Mouse (Mus musculus): ENCODE measurements around the gene Cmip. TPM values are rescaled to one million over a fixed set of nuclear protein-coding genes. Genes with fewer than 3 reads are reported as not detected.

Gene Cmip
- polyA plus RNA-seq, 1 experiment from 2014 or later, result 106 TPM

- DNase-seq (no peak), ATAC-seq (ENCODE audit: low FRiP score, low TSS enrichment) (no peak)
- Histone ChIP-seq H3K9ac (replicated peaks; ENCODE audit: low read length) (no peak overlapping the region), H3K4me1 (ENCODE audit: control insufficient read depth, insufficient read depth, low read length) (0 out of 2 replicates have a peak, but pooled peaks cover 5% of the 10 kb centered on the region), H3K4me3 (replicated peaks; ENCODE audit: low read depth, low read length) (no peak overlapping the region), H3K27ac (replicated peaks; ENCODE audit: low read depth, low read length) (no peak overlapping the region), H3K36me3 (ENCODE audit: control insufficient read depth, insufficient read depth, low read length) (no peaks in the 10 kb centered on the region), H3K27me3 (ENCODE audit: control insufficient read depth, insufficient read depth, low read length) (no peaks in the 10 kb centered on the region), H3K9me3 (ENCODE audit: control insufficient read depth, low read length) (no peaks in the 10 kb centered on the region), H3K4me2 (ENCODE audit: low read length) (no peak overlapping the region)
- 88% methylated on average over 2 of the region's 2 CpGs for whole genome bisulfite sequencing
These were observed 105.5 kb downstream of the Cmip start for GRCm38 (mm10) chr8:117362438-117362726.

- ATAC-seq (ENCODE audit: low FRiP score, low TSS enrichment) (no peak), DNase-seq (no peak)
- no peak overlapping the region for H3K4me3 ChIP-seq (replicated peaks; ENCODE audit: low read depth, low read length)
- WGBS, result 86% methylated on average over 10 of the region's 10 CpGs
- H3K36me3 ChIP-seq (ENCODE audit: control insufficient read depth, insufficient read depth, low read length), result no peaks in the 10 kb centered on the region
- no peaks in the 10 kb centered on the region for H3K9me3 ChIP-seq (ENCODE audit: control insufficient read depth, low read length)
- H3K9ac ChIP-seq (replicated peaks; ENCODE audit: low read length), result no peak overlapping the region
- H3K27me3 ChIP-seq (ENCODE audit: control insufficient read depth, insufficient read depth, low read length), result no peaks in the 10 kb centered on the region
- H3K4me2 ChIP-seq (ENCODE audit: low read length), result no peak overlapping the region
- 0 out of 2 replicates have a peak, but pooled peaks cover 5% of the 10 kb centered on the region for H3K4me1 ChIP-seq (ENCODE audit: control insufficient read depth, insufficient read depth, low read length)
- 0 out of 2 replicates have a peak overlapping the region, but pooled peaks have one; percentile 5 for H3K27ac ChIP-seq (replicated peaks; ENCODE audit: low read depth, low read length)
These were observed 106.4 kb downstream of the Cmip start for GRCm38 (mm10) chr8:117363291-117363690.

GRCm38 (mm10) chr8:117364374-117365160 lies 107.7 kb downstream of the Cmip start:
- H3K4me3 ChIP-seq (replicated peaks; ENCODE audit: low read depth, low read length), result no peak overlapping the region
- DNase-seq (no peak), ATAC-seq (ENCODE audit: low FRiP score, low TSS enrichment) (no peak)
- H3K9ac ChIP-seq (replicated peaks; ENCODE audit: low read length), result no peak overlapping the region
- no peak overlapping the region for H3K4me2 ChIP-seq (ENCODE audit: low read length)
- WGBS, result 90% methylated on average over 19 of the region's 19 CpGs
- no peaks in the 10 kb centered on the region for H3K9me3 ChIP-seq (ENCODE audit: control insufficient read depth, low read length)
- H3K27ac ChIP-seq (replicated peaks; ENCODE audit: low read depth, low read length), result no peak overlapping the region
- 0 out of 2 replicates have a peak, but pooled peaks cover 8% of the 10 kb centered on the region for H3K4me1 ChIP-seq (ENCODE audit: control insufficient read depth, insufficient read depth, low read length)
- H3K27me3 ChIP-seq (ENCODE audit: control insufficient read depth, insufficient read depth, low read length), result no peaks in the 10 kb centered on the region
- H3K36me3 ChIP-seq (ENCODE audit: control insufficient read depth, insufficient read depth, low read length), result no peaks in the 10 kb centered on the region

GRCm38 (mm10) chr8:117366475-117366874 lies 109.6 kb downstream of the Cmip start:
- Histone ChIP-seq H3K27ac (replicated peaks; ENCODE audit: low read depth, low read length) (no peak overlapping the region), H3K4me2 (ENCODE audit: low read length) (no peak overlapping the region), H3K4me3 (replicated peaks; ENCODE audit: low read depth, low read length) (no peak overlapping the region), H3K9me3 (ENCODE audit: control insufficient read depth, low read length) (no peaks in the 10 kb centered on the region), H3K4me1 (ENCODE audit: control insufficient read depth, insufficient read depth, low read length) (peaks cover 21% of the 10 kb centered on the region; the same call in 1 of the 2 replicates), H3K36me3 (ENCODE audit: control insufficient read depth, insufficient read depth, low read length) (no peaks in the 10 kb centered on the region), H3K9ac (replicated peaks; ENCODE audit: low read length) (no peak overlapping the region), H3K27me3 (ENCODE audit: control insufficient read depth, insufficient read depth, low read length) (no peaks in the 10 kb centered on the region)
- WGBS, result 64% methylated on average over 7 of the region's 7 CpGs
- DNase-seq, result peak; percentile 63
- no peak for ATAC-seq (ENCODE audit: low FRiP score, low TSS enrichment)

GRCm38 (mm10) chr8:117367441-117367840 lies 110.6 kb downstream of the Cmip start:
- Histone ChIP-seq H3K36me3 (ENCODE audit: control insufficient read depth, insufficient read depth, low read length) (no peaks in the 10 kb centered on the region), H3K9me3 (ENCODE audit: control insufficient read depth, low read length) (no peaks in the 10 kb centered on the region), H3K4me2 (ENCODE audit: low read length) (no peak overlapping the region), H3K4me1 (ENCODE audit: control insufficient read depth, insufficient read depth, low read length) (peaks cover 30% of the 10 kb centered on the region), H3K27me3 (ENCODE audit: control insufficient read depth, insufficient read depth, low read length) (no peaks in the 10 kb centered on the region), H3K9ac (replicated peaks; ENCODE audit: low read length) (no peak overlapping the region), H3K4me3 (replicated peaks; ENCODE audit: low read depth, low read length) (no peak overlapping the region), H3K27ac (replicated peaks; ENCODE audit: low read depth, low read length) (no peak overlapping the region)
- 93% methylated on average over 8 of the region's 8 CpGs for WGBS
- no peak for ATAC-seq (ENCODE audit: low FRiP score, low TSS enrichment)
- no peak for DNase-seq

GRCm38 (mm10) chr8:117368781-117369180 lies 111.9 kb downstream of the Cmip start:
- Histone ChIP-seq H3K27me3 (ENCODE audit: control insufficient read depth, insufficient read depth, low read length) (no peaks in the 10 kb centered on the region), H3K4me3 (replicated peaks; ENCODE audit: low read depth, low read length) (no peak overlapping the region), H3K9me3 (ENCODE audit: control insufficient read depth, low read length) (no peaks in the 10 kb centered on the region), H3K4me1 (ENCODE audit: control insufficient read depth, insufficient read depth, low read length) (peaks cover 37% of the 10 kb centered on the region), H3K9ac (replicated peaks; ENCODE audit: low read length) (no peak overlapping the region), H3K36me3 (ENCODE audit: control insufficient read depth, insufficient read depth, low read length) (no peaks in the 10 kb centered on the region), H3K27ac (replicated peaks; ENCODE audit: low read depth, low read length) (no peak overlapping the region), H3K4me2 (ENCODE audit: low read length) (no peak overlapping the region)
- WGBS, result 84% methylated on average over 8 of the region's 8 CpGs
- DNase-seq (no peak), ATAC-seq (ENCODE audit: low FRiP score, low TSS enrichment) (no peak)

- Histone ChIP-seq H3K9me3 (ENCODE audit: control insufficient read depth, low read length) (no peaks in the 10 kb centered on the region), H3K4me3 (replicated peaks; ENCODE audit: low read depth, low read length) (no peak overlapping the region), H3K27me3 (ENCODE audit: control insufficient read depth, insufficient read depth, low read length) (no peaks in the 10 kb centered on the region), H3K4me2 (ENCODE audit: low read length) (no peak overlapping the region), H3K9ac (replicated peaks; ENCODE audit: low read length) (no peak overlapping the region), H3K36me3 (ENCODE audit: control insufficient read depth, insufficient read depth, low read length) (no peaks in the 10 kb centered on the region), H3K27ac (replicated peaks; ENCODE audit: low read depth, low read length) (no peak overlapping the region), H3K4me1 (ENCODE audit: control insufficient read depth, insufficient read depth, low read length) (peaks cover 37% of the 10 kb centered on the region)
- DNase-seq (no peak), ATAC-seq (ENCODE audit: low FRiP score, low TSS enrichment) (no peak)
- 76% methylated on average over 8 of the region's 8 CpGs for WGBS
These were observed 113.1 kb downstream of the Cmip start for GRCm38 (mm10) chr8:117370009-117370408.

GRCm38 (mm10) chr8:117371189-117371588 lies 114.3 kb downstream of the Cmip start:
- Histone ChIP-seq H3K4me2 (ENCODE audit: low read length) (no peak overlapping the region), H3K4me1 (ENCODE audit: control insufficient read depth, insufficient read depth, low read length) (peaks cover 37% of the 10 kb centered on the region)
- ATAC-seq (ENCODE audit: low FRiP score, low TSS enrichment), result no peak

GRCm38 (mm10) chr8:117372070-117372469 lies 115.2 kb downstream of the Cmip start:
- Histone ChIP-seq H3K27ac (replicated peaks; ENCODE audit: low read depth, low read length) (peak overlapping the region; percentile 55), H3K9ac (replicated peaks; ENCODE audit: low read length) (no peak overlapping the region), H3K4me3 (replicated peaks; ENCODE audit: low read depth, low read length) (no peak overlapping the region), H3K4me2 (ENCODE audit: low read length) (no peak overlapping the region), H3K9me3 (ENCODE audit: control insufficient read depth, low read length) (no peaks in the 10 kb centered on the region), H3K4me1 (ENCODE audit: control insufficient read depth, insufficient read depth, low read length) (peaks cover 34% of the 10 kb centered on the region), H3K36me3 (ENCODE audit: control insufficient read depth, insufficient read depth, low read length) (no peaks in the 10 kb centered on the region), H3K27me3 (ENCODE audit: control insufficient read depth, insufficient read depth, low read length) (no peaks in the 10 kb centered on the region)
- 56% methylated on average over 12 of the region's 12 CpGs for WGBS
- DNase-seq (peak; percentile 69), ATAC-seq (ENCODE audit: low FRiP score, low TSS enrichment) (0 out of 2 replicates have a peak, but pooled peaks have one; percentile 28)

More at GRCm38 (mm10) chr8:117371189-117371588, 114.3 kb downstream of the Cmip start:
- Histone ChIP-seq H3K9me3 (ENCODE audit: control insufficient read depth, low read length) (no peaks in the 10 kb centered on the region), H3K9ac (replicated peaks; ENCODE audit: low read length) (no peak overlapping the region), H3K27ac (replicated peaks; ENCODE audit: low read depth, low read length) (no peak overlapping the region), H3K4me3 (replicated peaks; ENCODE audit: low read depth, low read length) (no peak overlapping the region), H3K27me3 (ENCODE audit: control insufficient read depth, insufficient read depth, low read length) (no peaks in the 10 kb centered on the region), H3K36me3 (ENCODE audit: control insufficient read depth, insufficient read depth, low read length) (no peaks in the 10 kb centered on the region)
- DNase-seq, result no peak
- 80% methylated on average over 7 of the region's 7 CpGs for WGBS
